Mouse (Mus musculus): Measurements from ENCODE around the gene Krit1. TPM values are rescaled to one million over a fixed set of nuclear protein-coding genes. Genes with fewer than 3 reads are reported as not detected.
"Not testable (repeated sequence)": the region's sequence is repeated elsewhere in the genome, so short reads cannot be mapped to it uniquely, and the experiment has no call there.

Krit1 gene
- total and polyA plus RNA-seq, 2 experiments from 2014 or later: 23.8 to 29.5 TPM

DNA sequence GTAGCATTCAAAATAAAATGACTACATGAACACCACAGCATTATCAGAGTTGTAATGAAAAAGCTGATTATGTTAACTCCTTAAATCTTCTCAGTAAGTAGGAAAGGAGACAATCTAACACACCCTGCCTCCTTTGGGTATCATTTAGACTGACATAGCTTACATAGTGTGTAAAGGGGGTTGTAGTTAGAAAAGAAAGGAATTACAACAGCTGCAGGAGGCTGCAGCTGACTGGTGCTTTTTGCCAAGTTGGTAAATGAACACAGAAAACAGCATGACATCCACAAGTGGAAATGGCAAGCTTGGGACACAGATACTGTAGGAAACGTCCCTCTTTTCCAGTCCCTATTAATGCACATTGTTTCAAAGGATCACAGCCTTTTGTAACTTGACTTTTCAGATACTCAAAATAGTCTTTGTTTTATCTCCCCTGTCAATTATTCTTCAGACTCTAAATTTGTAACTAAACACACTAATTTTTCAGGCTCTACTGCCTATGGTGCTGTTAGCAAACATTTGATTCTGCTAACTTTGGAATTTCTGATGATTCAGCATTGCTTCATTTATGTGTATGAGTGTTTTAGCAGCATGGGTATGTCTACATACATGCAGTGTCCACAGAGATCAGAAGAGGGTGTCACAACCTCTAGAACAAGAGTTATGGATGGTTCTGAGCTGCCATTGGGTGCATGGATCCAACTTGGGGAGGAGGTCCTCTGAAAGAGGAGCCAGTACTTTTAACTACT is 18.1 kb upstream of the Krit1 start:
- TF ChIP-seq CTCF (IDR thresholded peaks at IDR 0.05; ENCODE audit: low read depth) (no peak), EP300 (IDR thresholded peaks at IDR 0.05; ENCODE audit: low read depth) (no peak)
- WGBS: 30% methylated on average over 1 of the region's 1 CpGs
- no peak for ATAC-seq (ENCODE audit: insufficient read depth, low read depth)

DNA sequence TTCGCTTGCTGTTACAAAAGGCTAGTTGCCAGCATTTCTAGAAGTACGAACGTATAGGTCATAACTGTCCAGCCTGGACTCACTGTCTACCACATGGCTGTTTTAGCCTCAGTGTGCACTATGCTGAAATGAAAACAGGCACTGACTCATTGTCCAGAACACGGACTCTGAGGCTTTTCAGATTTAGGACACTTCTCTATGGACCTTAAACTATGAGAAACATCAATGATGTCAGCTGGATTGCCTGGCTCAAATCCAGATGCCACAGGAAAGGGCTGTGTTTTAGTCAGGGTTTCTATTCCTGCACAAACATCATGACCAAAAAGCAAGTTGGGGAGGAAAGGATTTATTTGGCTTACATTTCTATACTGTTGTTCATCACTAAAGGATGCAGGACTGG is 15.4 kb upstream of the Krit1 start:
- no peak overlapping the region for H3K9ac ChIP-seq (replicated peaks; ENCODE audit: low read depth, low read length)
- ATAC-seq (ENCODE audit: insufficient read depth, low read depth) (no peak), DNase-seq (ENCODE audit: low spot score) (no peak)
- H3K9me3 ChIP-seq (replicated peaks; ENCODE audit: control insufficient read depth, low read length): no peaks in the 10 kb centered on the region
- no peak overlapping the region for H3K4me3 ChIP-seq (ENCODE audit: low read depth, low read length)
- 49% methylated on average over 4 of the region's 4 CpGs for WGBS
- no peaks in the 10 kb centered on the region for H3K27me3 ChIP-seq (ENCODE audit: control insufficient read depth, insufficient read depth, low read length)
- no peak overlapping the region for H3K4me2 ChIP-seq (ENCODE audit: low read depth, low read length)
- 0 out of 2 replicates have a peak, but pooled peaks cover 5% of the 10 kb centered on the region for H3K4me1 ChIP-seq (ENCODE audit: control insufficient read depth, insufficient read depth)
- H3K36me3 ChIP-seq (replicated peaks; ENCODE audit: control insufficient read depth, insufficient read depth, low read length): no peaks in the 10 kb centered on the region
- TF ChIP-seq CTCF (IDR thresholded peaks at IDR 0.05; ENCODE audit: low read depth) (no peak), EP300 (IDR thresholded peaks at IDR 0.05; ENCODE audit: low read depth) (no peak)
- H3K27ac ChIP-seq (ENCODE audit: low read depth): no peak overlapping the region

More for the DNA sequence above, 18.1 kb upstream of the Krit1 start:
- Histone ChIP-seq H3K4me2 (ENCODE audit: low read depth, low read length) (no peak overlapping the region), H3K4me1 (ENCODE audit: control insufficient read depth, insufficient read depth) (0 out of 2 replicates have a peak, but pooled peaks cover 5% of the 10 kb centered on the region), H3K9ac (replicated peaks; ENCODE audit: low read depth, low read length) (no peak overlapping the region), H3K36me3 (replicated peaks; ENCODE audit: control insufficient read depth, insufficient read depth, low read length) (no peaks in the 10 kb centered on the region), H3K9me3 (replicated peaks; ENCODE audit: control insufficient read depth, low read length) (no peaks in the 10 kb centered on the region), H3K27me3 (ENCODE audit: control insufficient read depth, insufficient read depth, low read length) (no peaks in the 10 kb centered on the region), H3K27ac (ENCODE audit: low read depth) (no peak overlapping the region), H3K4me3 (ENCODE audit: low read depth, low read length) (no peak overlapping the region)
- DNase-seq (ENCODE audit: low spot score): no peak

- Histone ChIP-seq H3K9me3 (replicated peaks; ENCODE audit: control insufficient read depth, low read length) (no peaks in the 10 kb centered on the region), H3K27ac (ENCODE audit: low read depth) (no peak overlapping the region), H3K4me3 (ENCODE audit: low read depth, low read length) (no peak overlapping the region), H3K4me1 (ENCODE audit: control insufficient read depth, insufficient read depth) (no peaks in the 10 kb centered on the region), H3K9ac (replicated peaks; ENCODE audit: low read depth, low read length) (no peak overlapping the region), H3K27me3 (ENCODE audit: control insufficient read depth, insufficient read depth, low read length) (no peaks in the 10 kb centered on the region), H3K4me2 (ENCODE audit: low read depth, low read length) (no peak overlapping the region), H3K36me3 (replicated peaks; ENCODE audit: control insufficient read depth, insufficient read depth, low read length) (no peaks in the 10 kb centered on the region)
- ATAC-seq (ENCODE audit: insufficient read depth, low read depth): no peak
- no peak for TF ChIP-seq CTCF (IDR thresholded peaks at IDR 0.05; ENCODE audit: low read depth)
- DNase-seq (ENCODE audit: low spot score): no peak
These were observed 11.9 kb upstream of the Krit1 start for GRCm38 (mm10) chr5:3791048-3791447.

GRCm38 (mm10) chr5:3797101-3797500 is 5.9 kb upstream of the Krit1 start:
- H3K4me3 ChIP-seq (ENCODE audit: low read depth, low read length); H3K9ac ChIP-seq (replicated peaks; ENCODE audit: low read depth, low read length); H3K4me2 ChIP-seq (ENCODE audit: low read depth, low read length); H3K36me3 ChIP-seq (replicated peaks; ENCODE audit: control insufficient read depth, insufficient read depth, low read length); H3K9me3 ChIP-seq (replicated peaks; ENCODE audit: control insufficient read depth, low read length); H3K27me3 ChIP-seq (ENCODE audit: control insufficient read depth, insufficient read depth, low read length); ATAC-seq (ENCODE audit: insufficient read depth, low read depth); H3K27ac ChIP-seq (ENCODE audit: low read depth); DNase-seq (ENCODE audit: low spot score); H3K4me1 ChIP-seq (ENCODE audit: control insufficient read depth, insufficient read depth): not testable (repeated sequence)
- 94% methylated on average over 2 of the region's 2 CpGs for WGBS

DNA sequence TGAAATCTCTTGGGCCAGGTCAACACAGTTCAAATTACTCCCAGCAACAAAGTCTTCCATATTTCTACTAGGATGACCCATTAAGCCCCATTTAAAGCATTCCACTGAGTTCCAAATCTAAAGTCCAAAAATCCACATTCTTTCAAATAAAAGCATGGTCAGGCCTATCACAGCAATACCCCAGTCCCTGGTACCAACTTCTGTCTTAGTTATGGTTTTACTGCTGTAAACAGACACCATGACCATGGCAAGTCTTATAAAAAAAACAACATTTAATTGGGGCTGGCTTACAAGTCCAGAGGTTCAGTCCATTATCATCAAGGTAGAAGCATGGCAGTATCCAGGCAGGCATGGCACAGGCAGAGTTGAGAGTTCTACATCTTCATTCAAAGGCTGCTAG is 4.3 kb upstream of the Krit1 start:
- not testable (repeated sequence) for H3K27me3 ChIP-seq (ENCODE audit: control insufficient read depth, insufficient read depth, low read length); DNase-seq (ENCODE audit: low spot score); H3K27ac ChIP-seq (ENCODE audit: low read depth); H3K9ac ChIP-seq (replicated peaks; ENCODE audit: low read depth, low read length); H3K36me3 ChIP-seq (replicated peaks; ENCODE audit: control insufficient read depth, insufficient read depth, low read length); H3K4me2 ChIP-seq (ENCODE audit: low read depth, low read length); H3K9me3 ChIP-seq (replicated peaks; ENCODE audit: control insufficient read depth, low read length); H3K4me3 ChIP-seq (ENCODE audit: low read depth, low read length); H3K4me1 ChIP-seq (ENCODE audit: control insufficient read depth, insufficient read depth); ATAC-seq (ENCODE audit: insufficient read depth, low read depth)

DNA sequence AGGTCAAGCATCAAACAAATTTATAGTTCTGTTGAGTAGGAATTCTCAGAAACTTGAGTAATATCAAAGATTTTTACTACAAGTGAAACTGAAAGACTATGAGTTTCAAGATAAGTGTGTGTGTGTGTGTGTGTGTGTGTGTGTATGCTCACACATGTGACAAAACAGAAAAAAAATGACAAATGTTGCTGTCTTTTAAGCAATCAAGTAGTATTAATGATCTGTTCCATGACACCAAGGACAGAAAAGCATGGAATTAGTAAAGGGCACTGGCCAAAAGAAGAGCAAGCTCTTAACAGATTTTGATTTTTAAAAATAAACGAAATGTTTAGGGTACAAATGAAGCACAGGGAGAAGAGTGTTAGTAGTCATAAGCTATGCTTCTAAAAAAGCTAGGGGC is 2.9 kb upstream of the Krit1 start:
- no peak overlapping the region for H3K4me2 ChIP-seq (ENCODE audit: low read depth, low read length)
- no peak overlapping the region for H3K27ac ChIP-seq (ENCODE audit: low read depth)
- TF ChIP-seq EP300 (IDR thresholded peaks at IDR 0.05; ENCODE audit: low read depth) (no peak), CTCF (IDR thresholded peaks at IDR 0.05; ENCODE audit: low read depth) (no peak)
- H3K27me3 ChIP-seq (ENCODE audit: control insufficient read depth, insufficient read depth, low read length): no peaks in the 10 kb centered on the region
- H3K4me3 ChIP-seq (ENCODE audit: low read depth, low read length): no peak overlapping the region
- DNase-seq (ENCODE audit: low spot score): no peak
- H3K4me1 ChIP-seq (ENCODE audit: control insufficient read depth, insufficient read depth): peaks cover 6% of the 10 kb centered on the region; the same call in 1 of the 2 replicates
- ATAC-seq (ENCODE audit: insufficient read depth, low read depth): no peak
- H3K9me3 ChIP-seq (replicated peaks; ENCODE audit: control insufficient read depth, low read length): no peaks in the 10 kb centered on the region
- 76% methylated on average over 1 of the region's 1 CpGs for WGBS
- H3K36me3 ChIP-seq (replicated peaks; ENCODE audit: control insufficient read depth, insufficient read depth, low read length): no peaks in the 10 kb centered on the region
- H3K9ac ChIP-seq (replicated peaks; ENCODE audit: low read depth, low read length): no peak overlapping the region
